Mouse (Mus musculus) brain, embryonic 18.5 days (tissue): ENCODE results near the gene Gm5622.
"Not testable (repeated sequence)": the region's sequence is repeated elsewhere in the genome, so short reads cannot be mapped to it uniquely, and the experiment has no call there.

Experiments
- DNase-seq: peaks from one replicate; pipeline ENCODE4 v3.0.0-alpha.2; 2012; ENCODE audit warnings: low read depth, low spot score

The Gm5622 gene

DNA sequence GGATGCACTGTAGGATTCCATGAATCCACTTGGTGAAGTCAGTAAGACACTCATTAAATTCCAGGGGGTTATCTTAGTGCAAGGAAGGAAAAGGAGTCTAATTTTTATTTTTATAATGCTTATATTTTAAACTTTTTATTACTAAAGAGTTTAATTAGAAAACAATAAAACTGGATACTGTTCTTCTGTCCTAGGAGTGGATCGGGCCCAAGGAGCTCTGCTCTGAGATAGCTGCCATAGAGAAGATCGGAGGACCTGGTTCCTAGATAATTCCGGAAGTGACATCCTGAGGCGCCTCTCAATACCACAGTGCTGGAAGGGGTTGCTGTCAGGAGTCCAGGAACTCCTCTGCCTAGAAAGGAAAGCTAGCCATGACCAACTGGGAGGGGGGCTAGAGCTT lies at the start of gene Gm5622:
Gm5622 (plus strand) TSS at position 301 of the 400 bp plus-strand sequence.
- DNase-seq = no peak

DNA sequence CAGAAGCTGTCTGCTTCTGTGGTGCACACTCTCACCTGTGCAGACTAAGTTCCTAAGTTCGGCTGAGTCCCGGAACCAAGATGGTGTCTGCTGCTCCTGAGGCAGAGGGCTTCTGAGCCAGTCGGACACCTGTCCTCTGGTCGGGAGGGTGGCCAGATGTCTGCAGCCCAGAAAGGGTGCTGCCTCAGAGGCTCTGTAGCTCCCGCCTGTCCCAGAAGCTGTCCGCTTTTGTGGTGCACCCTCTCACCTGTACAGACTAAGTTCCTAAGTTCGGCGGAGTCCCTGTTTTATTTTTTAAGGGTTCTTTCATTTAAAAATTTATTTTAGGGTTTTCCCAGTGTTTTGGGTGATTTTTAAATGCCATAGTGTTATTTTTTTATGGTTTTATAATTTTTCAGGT lies 45.2 kb upstream of the Gm5622 start:
- no peak for DNase-seq

DNA sequence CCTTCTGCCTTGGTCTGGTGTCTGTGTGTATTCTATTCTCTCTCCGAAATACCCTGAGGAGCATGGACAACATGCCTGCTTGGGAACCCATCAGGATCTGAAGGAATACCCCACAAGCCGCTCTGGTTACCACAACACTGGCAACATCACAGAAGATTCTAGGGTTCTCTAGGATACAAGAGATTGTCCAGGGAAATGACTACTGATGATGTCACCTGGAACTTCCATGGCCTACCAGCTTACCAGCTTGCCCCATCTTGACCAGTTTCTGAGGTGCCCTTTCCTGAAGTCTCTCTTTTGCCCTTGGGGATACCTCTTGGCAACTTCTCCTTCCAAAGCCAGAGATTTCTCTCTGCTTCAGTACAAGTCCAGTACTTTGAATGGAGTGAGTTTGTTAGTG lies 21.4 kb downstream of the Gm5622 start, which contains the start of gene Gm17175:
Gm17175 (minus strand) TSS at position 101 of the 400 bp plus-strand sequence.
- not testable (repeated sequence) for DNase-seq

DNA sequence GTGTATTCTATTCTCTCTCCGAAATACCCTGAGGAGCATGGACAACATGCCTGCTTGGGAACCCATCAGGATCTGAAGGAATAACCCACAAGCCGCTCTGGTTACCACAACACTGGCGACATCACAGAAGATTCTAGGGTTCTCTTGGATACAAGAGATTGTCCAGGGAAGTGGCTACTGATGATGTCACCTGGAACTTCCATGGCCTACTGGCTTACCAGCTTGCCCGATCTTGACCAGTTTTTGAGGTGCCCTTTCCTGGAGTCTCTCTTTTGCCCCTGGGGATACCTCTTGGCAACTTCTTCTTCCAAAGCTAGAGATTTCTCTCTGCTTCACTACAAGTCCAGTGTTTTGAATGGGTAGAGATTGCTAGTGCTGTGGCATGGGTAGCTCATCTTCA lies 39.4 kb downstream of the Gm5622 start, which contains the start of gene Gm17174:
Gm17174 (minus strand) TSS at position 101 of the 400 bp plus-strand sequence.
- not testable (repeated sequence) for DNase-seq

DNA sequence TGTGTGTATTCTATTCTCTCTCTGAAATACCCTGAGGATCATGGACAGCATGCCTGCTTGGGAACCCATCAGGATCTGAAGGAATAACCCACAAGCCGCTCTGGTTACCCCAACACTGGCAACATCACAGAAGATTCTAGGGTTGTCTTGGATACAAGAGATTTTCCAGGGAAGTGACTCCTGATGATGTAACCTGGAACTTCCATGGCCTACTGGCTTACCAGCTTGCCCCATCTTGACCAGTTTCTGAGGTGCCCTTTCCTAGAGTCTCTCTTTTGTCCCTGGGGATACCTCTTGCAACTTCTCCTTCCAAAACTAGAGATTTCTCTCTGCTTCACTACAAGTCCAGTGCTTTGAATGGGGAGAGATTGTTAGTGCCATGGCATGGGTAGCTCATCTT lies 58.6 kb downstream of the Gm5622 start, which contains the start of gene Gm17078:
Gm17078 (minus strand) TSS at position 101 of the 400 bp plus-strand sequence.
- DNase-seq = no peak

DNA sequence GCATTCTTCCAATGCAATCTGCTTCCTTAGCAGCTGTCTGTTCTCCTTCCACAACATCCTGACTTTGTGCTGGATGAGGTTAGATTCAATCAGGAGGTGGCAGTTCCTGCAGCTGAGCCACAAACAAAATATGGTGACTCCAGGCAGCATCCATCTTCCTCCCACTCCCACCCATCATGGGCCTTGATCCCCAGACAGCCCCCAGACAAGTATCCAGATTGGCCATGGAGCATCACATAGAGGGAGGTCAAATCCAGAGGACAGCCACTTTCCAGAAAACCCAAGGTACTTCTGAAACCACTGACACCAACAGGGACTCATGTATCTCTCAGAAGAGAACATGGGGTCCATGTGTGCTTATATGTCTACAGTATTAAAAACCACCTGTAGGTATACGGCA lies 79.8 kb downstream of the Gm5622 start:
- DNase-seq = not testable (repeated sequence)

DNA sequence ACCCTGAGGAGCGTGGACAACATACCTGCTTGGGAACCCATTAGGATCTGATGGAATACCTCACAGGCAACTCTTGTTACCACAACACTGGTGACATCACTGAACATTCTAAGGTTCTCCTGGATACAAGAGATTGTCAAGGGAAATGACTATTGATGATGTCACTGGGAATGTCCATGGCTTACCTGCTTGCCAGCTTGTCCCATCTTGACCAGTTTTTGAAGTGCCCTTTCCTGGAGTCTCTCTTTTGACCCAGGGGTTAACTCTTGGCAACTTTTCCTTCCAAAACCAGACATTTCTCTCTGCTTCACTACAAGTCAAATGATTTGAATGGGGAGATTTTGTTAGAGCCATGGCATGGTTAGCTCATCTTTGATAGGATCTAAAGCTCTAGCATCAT lies 83.0 kb downstream of the Gm5622 start, which contains the start of gene Gm4181:
Gm4181 (minus strand) TSS at position 101 of the 400 bp plus-strand sequence.
- not testable (repeated sequence) for DNase-seq

DNA sequence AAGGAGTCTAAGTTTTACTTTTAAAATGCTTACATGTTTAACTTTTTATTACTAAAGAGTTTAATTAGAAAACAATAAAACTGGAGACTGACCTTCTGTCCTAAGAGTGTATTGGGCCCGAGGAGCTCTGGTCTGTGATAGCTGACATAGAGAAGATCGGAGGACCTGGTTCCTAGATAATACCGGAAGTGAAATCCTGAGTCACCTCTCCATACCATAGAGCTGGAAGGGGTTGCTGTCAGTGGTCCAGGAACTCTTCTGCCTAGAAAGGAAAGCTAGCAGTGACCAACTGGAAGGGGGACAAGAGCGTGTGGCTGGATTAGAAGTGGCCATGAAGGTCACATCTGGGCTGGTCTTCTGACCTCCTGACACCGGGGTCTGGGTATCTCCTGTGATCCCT lies 124.7 kb downstream of the Gm5622 start:
- DNase-seq = no peak

DNA sequence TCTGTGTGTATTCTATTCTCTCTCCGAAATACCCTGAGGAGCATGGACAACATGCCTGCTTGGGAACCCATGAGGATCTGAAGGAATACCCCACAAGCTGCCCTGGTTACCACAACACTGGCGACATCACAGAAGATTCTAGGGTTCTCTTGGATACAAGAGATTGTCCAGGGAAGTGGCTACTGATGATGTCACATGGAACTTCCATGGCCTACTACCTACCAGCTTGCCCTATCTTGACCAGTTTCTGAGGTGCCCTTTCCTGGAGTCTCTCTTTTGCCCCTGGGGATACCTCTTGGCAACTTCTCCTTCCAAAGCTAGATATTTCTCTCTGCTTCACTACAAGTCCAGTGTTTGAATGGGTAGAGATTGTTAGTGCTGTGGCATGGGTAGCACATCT lies 142.8 kb downstream of the Gm5622 start, which contains the start of gene Gm17079:
Gm17079 (minus strand) TSS at position 101 of the 400 bp plus-strand sequence.
- not testable (repeated sequence) for DNase-seq
